Mouse (Mus musculus) adipocyte (in vitro differentiated cells): Measurements from ENCODE around the gene B3gat3.
A peak's percentile ranks its signal among the peaks of the same experiment; 100 is the strongest.
"Not testable (repeated sequence)": the region's sequence is repeated elsewhere in the genome, so short reads cannot be mapped to it uniquely, and the experiment has no call there.

Experiments
- DNase-seq: peaks from one replicate; pipeline ENCODE4 v3.0.0-alpha.2; 2016; ENCODE audit warnings: low spot score

Gene B3gat3

DNA sequence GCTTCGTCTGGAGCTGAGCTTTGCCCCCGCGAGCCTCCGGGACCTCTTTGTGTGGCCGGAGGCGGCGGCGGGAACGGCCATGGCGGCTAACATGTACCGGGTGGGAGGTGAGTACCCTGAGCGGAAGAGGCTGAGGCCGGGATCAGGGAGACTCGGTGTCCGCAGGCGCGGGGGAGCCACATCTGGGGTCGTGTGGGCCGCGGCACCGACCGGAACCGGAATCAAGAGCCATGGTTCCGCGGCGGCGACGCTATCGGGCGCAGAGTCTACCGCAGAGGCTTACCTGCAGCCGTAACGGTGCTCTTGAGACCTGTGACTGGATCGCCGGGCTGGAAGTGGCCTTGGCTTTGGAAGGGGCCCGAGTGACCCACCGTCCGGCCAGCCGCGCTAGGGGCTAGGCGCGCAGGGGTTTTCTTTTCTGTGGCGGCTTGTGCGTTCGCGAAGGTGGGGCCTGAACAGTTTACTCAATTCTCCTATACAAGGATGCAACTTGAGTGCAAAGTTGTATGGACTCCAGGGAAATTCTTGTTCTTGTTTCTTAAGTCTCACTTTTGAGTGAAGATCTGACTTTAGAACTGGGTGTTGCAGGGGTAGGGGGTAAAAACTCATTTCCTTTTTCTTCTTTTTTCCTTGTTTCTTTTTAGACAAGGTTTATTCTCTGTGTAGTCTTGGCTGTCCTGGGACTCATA lies 22.2 kb downstream of the B3gat3 start:
- peak; percentile 47 for DNase-seq

DNA sequence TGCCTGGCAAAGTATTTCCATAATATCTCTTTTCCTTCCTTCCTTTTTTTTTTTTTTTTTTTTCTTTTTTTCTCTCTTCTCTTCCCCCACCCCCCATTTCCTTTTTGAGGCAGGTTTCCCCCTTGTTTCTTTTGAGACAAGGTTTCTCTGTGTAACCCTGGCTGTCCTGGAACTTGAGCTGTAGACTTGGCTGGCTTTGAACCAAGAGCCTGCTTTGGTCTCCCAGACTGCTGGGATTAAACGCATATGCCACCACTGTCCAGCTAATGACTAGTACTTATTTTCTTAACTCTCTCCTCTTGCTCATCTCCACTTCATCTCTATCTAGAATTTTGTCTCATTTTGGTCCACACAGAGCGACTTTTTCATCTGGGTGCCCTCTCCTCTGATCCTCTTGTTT lies 22.9 kb downstream of the B3gat3 start:
- peak; percentile 52 for DNase-seq

DNA sequence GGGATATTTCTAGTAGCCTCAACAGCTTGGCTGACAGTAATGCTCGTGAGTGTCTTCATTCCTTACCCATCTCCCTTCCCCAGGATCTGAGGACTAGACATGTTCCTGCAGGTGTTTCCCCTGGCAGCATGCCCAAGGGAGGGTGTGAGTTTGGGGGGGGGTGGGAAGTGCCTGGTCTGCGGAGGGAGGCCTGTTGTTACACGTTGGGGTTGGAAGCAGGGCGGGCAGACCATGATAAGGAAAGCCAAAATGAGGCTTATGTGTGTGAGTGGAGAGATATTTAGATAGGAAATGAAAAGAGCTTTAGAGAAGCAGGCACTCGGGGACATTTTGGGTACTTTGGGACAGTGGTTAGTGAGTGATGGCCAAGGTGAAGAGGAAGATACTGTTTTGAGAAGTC lies 23.9 kb downstream of the B3gat3 start:
- DNase-seq: no peak

DNA sequence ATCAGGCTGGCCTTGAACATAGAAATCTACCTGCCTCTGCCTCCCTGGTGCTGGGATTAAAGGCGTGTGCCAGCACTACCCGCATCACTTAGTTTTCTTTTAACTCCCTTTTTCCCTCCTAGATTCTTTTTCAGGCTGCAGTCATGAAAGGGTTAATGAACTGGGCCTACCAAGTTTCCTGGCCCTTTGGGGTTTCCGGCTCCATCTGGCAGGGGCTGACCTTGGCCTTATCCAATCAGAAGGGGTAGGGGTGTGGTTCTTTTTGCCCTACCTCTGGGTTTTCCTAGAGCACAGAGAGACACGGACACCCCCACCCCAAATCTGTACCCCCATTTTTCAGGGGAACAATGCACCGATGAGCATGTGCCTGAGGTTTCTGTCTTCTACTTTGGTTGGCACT lies 24.6 kb downstream of the B3gat3 start:
- peak; percentile 86 for DNase-seq

DNA sequence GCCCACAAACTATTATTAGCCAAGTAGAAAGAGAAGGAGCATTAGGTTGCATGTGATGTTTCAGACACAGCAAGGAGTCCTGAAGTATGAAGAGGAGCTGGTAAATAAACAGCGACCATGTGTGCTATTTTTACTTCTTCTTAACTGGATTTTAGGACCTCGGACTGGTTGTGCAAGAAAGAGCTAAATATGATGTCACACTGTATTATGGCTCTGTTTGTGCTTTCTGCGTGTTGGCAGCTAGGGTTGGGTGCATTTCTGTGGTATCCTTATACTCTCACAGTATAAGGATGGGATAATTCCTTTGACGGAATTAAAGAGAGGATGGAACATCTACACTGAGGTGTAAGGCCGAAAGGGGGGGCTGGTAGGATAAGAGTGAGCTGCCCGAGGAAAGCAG lies 25.1 kb downstream of the B3gat3 start:
- DNase-seq: no peak

DNA sequence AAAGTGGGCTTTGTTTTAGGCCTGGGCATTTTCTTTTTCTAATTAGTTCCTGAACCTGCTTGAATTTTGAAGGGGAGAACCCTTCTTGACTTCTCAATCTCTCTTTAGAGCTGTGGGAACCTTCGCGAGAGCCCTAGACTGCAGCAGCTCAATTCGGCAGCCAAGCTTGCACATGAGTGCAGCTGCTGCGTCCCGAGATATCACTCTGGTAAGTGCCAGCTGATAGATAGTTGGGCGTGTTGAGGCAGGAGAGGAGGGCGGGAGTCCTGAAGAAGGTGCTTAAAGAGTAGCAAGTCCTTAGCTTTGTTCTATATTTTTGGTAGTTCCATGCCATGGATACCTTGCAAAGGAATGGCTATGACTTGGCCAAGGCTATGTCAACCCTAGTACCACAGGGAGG lies 26.8 kb downstream of the B3gat3 start:
- no peak for DNase-seq

DNA sequence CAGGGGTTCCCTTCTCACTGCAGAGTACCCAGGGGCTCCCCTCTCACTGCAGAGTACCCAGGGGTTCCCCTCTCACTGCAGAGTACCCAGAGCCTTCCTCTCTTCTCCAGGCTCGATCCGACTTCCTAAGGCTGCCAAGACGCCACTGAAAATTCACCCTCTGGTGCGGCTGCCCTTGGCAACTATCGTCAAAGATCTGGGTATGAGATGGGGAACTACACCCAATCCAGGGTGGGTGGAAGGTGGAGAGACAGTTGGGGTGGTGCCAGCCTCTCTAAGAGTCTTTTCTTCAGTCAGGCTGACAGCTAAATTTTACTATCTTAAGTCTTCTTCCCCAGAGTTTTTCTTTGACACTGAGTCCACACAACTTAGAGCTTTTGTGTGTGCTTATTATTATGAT lies 30.0 kb downstream of the B3gat3 start:
- no peak for DNase-seq

DNA sequence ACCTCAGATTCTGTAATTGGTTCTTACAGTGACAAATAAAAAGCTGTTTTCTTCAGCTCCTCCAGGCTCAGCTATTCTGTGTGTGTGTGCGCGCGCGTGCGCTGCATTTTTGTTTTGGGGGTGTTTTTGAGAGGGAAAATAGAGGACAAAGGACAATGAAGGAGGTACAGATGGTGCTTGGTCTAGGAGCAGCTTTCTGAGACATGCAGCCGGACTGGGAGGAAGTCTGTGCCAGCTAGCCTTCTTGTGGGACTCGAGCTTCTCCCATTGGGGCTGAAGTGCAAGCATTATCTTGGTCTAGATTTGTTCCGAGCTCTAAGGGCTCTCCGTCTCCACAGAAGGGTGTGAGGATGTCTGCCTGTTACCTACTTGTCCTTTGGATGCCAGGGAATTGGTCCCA lies 32.1 kb downstream of the B3gat3 start:
- DNase-seq: no peak

DNA sequence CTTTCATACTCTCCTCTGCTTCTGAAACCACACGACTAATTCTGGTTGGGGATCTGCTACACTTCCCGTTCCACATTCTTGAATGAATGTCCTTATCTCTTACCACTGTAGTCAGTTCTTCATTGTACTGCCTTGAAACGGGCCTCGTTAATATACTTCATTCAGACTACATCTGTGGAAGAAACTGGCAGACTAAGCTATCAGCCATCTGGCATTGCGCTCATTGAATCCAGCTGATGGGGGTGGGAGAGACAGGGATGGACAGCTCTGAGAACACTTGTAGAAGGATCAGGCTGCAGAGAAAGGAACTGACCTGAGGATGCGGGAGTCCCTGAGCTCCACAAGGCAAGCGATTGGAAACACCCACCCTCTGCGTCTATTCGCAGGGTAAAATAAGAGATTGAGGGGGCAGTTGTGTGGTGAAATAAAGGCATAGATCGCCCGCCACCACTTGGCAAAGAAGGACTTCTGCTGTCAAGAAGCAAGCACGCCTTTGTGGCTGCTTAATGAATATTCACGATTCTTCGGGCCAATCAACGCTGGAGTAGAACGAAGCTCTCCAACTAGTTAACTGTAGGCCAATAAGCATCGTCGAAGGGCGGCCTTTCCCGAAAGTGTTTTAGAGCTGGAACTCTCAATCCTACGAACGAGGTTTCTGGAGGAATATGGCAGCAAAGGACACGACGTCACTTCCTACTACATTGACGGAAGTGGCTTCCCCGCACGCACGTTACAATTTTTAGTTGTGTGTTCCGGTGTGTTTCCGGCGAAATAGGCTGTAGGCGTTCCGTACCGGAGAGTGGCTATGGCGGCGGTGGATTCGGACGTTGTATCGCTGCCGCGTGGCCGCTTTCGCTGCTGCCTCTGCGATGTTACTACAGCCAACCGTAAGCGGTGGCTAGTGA lies 33.2 kb downstream of the B3gat3 start, which contains the start of gene Tut1:
Gene Tut1 (plus strand): TSS at position 713 of the 905 bp plus-strand sequence.
- peak; percentile 99 for DNase-seq

DNA sequence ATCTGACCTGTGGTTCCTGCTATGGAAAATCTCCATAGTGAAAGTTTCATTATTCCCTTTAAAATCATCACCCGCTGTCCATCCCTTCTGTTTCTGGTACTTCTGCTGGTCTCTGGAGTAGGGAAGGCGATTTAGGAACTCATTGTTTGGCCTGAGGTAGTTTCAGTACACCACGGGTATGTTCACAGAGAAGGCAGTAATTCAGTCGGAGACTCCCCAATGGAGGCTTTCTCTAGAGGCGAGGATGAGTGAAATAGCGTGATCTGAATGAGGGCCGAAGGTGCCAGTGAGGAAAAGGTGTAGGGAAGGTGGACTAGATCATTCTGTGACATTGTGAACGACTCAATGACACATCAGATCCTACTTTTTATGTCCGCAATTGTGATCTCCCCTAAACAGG lies 34.0 kb downstream of the B3gat3 start:
- peak; percentile 44 for DNase-seq

DNA sequence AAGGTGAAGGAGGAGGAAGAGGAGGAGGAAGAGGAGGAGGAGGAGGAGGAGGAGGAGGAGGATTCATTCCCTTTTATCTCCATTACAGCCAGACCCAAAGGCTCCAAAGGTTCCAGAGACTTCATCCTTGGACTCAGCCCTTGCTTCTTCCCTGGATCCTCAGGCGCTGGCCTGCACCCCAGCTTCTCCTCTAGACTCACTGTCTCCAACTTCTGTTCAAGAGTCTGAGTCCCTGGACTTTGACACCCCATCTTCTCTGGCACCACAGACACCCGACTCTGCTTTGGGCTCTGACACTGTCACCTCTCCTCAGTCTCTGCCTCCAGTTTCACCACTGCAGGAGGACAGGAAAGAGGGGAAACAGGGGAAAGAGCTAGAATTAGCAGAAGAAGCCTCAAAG lies 42.1 kb downstream of the B3gat3 start:
- no peak for DNase-seq

DNA sequence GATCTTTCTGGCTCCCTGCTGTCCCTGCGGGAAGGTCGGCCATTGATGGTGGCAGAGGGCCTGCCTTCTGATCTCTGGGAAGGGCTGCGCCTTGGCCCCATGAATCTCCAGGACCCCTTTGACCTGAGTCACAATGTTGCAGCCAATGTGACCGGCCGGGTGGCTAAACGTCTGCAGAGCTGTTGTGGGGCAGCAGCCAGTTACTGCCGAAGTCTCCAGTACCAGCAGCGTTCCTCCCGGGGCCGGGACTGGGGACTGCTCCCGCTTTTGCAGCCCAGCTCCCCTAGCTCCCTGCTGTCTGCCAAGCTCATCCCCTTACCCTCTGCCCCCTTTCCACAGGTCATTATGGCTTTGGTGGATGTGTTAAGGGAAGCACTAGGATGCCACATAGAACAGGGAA lies 44.9 kb downstream of the B3gat3 start:
- DNase-seq: no peak

DNA sequence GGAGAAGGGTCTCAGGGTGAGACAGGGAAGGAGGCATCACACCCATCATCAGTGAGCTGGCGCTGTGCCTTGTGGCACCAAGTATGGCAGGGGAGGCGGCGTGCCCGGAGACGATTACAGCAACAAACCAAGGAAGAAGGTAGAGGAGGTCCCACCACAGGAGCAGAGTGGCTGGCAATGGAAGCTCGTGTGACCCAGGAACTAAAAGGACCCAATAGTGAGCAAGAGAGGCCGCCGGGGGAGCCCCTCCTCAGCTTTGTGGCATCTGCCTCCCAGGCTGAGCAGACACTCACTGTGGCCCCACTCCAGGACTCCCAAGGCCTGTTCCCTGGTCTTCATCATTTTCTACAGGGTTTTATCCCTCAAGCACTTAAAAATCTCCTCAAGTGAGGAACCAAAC lies 45.6 kb downstream of the B3gat3 start:
- peak; percentile 51 for DNase-seq

DNA sequence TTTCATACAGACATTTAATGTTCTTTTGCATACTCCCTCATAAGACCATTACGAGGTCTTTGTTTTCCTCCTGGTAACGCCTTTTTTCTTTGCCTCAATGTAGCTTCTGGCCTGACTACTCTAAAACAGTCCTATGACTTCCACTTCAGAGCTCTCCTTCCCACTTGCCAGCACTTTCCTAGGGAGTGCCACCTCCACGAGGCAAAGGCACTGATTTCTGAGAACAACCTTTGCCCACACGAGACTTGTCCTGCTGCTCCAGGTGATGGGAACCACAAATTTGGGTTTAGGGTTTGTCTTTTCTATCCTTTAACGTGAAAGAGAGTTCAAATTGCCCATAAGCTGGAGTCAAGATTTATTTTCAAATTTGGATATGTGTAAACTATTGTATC lies 46.0 kb downstream of the B3gat3 start:
- DNase-seq: no peak

DNA sequence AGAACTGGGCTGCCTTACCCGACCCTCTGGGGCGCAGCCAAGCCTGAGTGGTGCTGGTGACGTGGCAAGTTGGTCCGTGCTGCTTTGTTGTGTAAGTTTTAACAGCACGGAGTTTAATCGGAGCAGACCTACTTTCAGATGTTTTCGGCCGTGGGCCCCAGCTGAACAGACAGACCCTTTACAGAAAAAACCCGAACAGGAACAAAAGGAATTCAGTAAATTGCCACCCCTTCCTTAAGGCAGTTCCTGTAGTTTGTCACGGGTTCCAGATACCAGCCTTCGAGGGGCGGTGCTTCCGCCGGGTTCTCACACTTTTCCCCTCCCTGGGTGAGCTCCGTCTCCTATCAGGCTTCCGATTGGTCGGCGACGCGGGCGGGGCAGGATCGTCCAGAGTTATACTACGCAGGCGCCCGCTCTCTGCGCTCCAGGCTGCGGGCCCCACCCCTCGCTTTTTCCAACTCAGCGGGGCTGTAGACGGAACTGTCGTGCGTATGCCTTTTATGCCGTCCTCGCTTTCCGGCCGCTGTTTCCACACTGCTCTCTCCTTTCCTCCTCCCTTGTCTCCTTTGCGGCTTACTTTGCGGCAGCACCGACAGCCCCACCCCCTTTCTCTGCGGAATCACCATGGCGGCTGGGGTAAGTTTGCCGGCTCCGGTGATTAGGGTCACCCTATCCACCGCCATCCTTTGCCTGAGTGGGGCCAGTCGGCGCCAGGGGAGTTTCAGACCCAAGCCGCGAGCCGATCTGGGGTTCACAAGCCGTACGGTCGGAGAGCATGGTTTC lies 46.6 kb downstream of the B3gat3 start, which contains the start of gene Eef1g:
Gene Eef1g (plus strand): TSS at position 452 of the 783 bp plus-strand sequence.
- DNase-seq: peak; percentile 99

DNA sequence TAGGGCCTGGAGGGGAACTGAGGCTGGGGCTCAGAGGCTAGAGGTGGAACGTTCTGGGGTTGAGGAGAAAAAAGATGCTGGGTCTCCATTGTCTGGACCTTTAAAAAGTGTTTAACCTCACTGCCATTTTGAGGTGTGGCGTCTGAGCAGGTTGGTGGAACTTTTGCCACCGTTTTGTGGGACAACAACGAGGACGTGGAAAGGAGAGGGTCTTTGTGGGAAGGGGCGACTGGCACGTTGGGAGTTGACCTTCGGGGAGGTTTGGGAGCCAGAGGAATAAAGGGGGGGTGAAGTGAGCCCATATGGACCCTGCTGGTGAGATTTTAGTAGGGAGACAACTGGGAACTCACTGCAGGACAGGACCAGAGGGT lies 47.2 kb downstream of the B3gat3 start:
- DNase-seq: no peak

DNA sequence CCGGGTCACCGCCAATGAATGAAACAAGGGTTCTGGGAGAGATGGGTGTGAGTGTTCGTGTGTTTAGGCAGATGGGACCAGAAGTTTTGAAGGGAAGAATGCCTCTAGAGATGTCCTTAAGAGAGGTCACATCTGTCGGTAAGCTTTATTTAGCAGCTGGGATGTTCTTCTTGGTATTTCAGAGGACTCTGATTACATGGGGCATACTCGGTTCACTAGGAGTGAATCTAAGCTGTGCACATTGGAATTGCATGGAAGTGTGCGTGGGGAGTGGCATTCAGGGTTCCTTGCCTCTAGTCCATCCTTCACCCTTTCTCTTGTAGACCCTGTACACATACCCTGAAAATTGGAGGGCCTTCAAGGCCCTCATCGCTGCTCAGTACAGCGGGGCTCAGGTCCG lies 47.7 kb downstream of the B3gat3 start:
- no peak for DNase-seq

DNA sequence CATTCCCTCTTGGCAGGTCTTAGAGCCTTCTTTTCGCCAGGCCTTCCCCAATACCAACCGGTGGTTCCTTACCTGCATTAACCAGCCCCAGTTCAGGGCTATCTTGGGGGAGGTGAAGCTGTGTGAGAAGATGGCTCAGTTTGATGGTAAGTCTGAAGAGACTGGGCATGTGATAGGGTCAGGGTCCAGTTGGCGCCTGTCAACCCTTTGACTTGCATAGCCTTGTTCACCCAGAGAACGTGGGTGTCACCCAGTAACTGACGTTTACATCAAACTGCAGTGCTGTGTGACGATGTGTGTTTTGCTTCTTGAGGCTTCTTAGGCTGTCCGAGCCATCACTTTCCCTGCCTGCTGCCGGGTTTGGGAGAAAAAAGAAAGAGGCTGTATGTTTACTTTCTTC lies 52.3 kb downstream of the B3gat3 start:
- DNase-seq: not testable (repeated sequence)

DNA sequence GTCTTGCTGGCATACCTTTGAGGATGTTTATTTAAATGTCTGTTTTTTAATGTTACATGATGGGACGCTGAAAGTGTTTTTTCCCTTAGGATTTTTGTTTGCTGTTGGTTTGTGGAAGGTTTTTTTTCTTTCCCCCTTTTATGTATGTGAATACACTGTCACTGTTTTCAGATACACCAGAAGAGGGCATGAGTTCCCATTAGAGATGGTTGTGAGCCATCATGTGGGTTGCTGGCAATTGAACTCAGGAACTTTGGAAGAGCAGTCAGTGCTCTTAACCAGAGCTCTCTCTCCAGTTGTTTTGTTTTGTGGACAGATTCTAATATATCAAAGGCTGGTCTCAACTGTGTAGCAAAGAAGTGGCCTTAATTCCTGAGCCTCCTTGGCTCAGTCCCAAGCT lies 54.5 kb downstream of the B3gat3 start:
- DNase-seq: no peak

DNA sequence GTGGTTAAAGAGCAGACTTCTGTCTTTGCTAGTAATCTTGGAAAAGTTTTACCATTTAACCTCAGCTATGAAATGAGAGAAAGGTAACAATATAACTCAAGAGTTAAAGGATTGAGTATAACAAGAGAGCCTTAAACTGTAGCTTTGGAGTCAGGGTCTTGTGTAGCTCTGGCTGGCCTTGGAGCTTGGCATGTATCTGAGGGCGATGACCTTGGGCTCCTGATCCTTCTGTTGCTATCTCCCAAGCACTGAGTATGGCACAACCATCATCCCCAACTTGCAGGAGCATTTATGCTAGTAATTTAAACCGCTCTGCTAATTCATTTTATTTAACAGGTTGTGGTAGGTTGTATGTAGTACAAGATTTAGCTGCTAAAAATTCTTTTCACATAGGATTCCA lies 55.3 kb downstream of the B3gat3 start:
- DNase-seq: no peak

DNA sequence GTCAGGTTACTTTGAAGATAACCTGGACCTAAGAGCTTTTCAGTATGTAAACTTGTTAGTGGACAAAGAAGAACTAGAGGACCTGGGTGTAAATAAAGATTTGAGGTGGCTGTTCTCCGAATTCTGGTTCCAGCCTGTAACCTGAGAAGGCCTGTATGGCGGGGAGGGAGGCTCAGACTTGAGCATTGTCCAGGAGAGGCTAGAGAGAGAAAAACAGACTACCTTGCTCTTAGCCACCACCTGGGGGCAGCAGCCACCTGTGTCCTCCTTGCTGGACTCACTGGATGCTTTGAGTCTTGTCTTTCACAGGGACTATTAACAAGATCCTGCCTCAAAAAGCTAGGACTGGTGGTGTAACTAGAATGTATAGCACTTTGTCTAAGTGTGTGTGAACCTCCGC lies 56.4 kb downstream of the B3gat3 start:
- DNase-seq: peak; percentile 82
